Mouse (Mus musculus): Measurements from ENCODE around the gene Krt19. TPM values are rescaled to one million over a fixed set of nuclear protein-coding genes. Genes with fewer than 3 reads are reported as not detected.

Gene Krt19
- polyA plus RNA-seq, 2 experiments = 1.8 to 2.4 TPM

DNA sequence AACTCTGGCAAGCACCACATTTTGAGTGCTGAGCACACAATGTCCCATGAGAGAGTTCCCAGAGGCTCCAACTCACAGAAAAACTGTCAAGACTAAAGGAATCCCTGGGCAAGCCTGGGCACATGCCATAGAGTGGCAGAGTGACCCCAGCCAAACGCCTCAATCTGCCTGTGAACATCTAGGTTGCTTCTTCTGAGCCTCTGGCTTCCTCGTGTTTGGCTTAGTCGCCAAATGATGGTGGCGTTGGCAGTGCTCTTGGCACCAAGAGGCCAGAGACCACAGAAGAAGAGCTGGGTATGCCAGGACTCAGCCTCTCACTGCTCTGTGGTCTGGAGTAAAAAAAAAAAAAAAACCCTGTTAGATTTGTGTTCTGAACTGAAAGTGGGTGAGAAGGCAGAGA, 48.1 kb downstream of the Krt19 start:
- Histone ChIP-seq H3K4me3 (ENCODE audit: insufficient read depth in 1 of 2, low read depth in 2 of 2, low read length in 2 of 2) (no peak overlapping the region), H3K27ac (no peak overlapping the region), H3K36me3 (replicated peaks; ENCODE audit: control insufficient read depth, insufficient read depth, low read depth) (no peaks in the 10 kb centered on the region), H3K9ac (replicated peaks) (no peak overlapping the region), H3K4me2 (ENCODE audit: low read depth) (no peak overlapping the region), H3K9me3 (ENCODE audit: control insufficient read depth, low read length) (no peaks in the 10 kb centered on the region), H3K27me3 (ENCODE audit: control insufficient read depth, insufficient read depth, low read length) (no peaks in the 10 kb centered on the region), H3K4me1 (replicated peaks; ENCODE audit: control insufficient read depth in 2 of 2, insufficient read depth in 2 of 2, low read length in 1 of 2) (no peaks in the 10 kb centered on the region)
- DNase-seq (ENCODE audit: low read depth in 3 of 3, low spot score in 3 of 3) (no peak), ATAC-seq (ENCODE audit: insufficient read depth) (no peak)
- WGBS (ENCODE audit: insufficient replicate concordance) = 54% methylated on average over 4 of the region's 4 CpGs
- TF ChIP-seq CTCF (IDR thresholded peaks at IDR 0.05; ENCODE audit: low read depth) (no peak), EP300 (IDR thresholded peaks at IDR 0.05; ENCODE audit: low read depth) (no peak)

- no peak for TF ChIP-seq EP300 (IDR thresholded peaks at IDR 0.05; ENCODE audit: low read depth)
- no peak for TF ChIP-seq CTCF (IDR thresholded peaks at IDR 0.05; ENCODE audit: low read depth)
- Histone ChIP-seq H3K4me2 (ENCODE audit: low read depth) (no peak overlapping the region), H3K4me3 (ENCODE audit: insufficient read depth in 1 of 2, low read depth in 2 of 2, low read length in 2 of 2) (no peak overlapping the region), H3K27me3 (ENCODE audit: control insufficient read depth, insufficient read depth, low read length) (no peaks in the 10 kb centered on the region), H3K36me3 (replicated peaks; ENCODE audit: control insufficient read depth, insufficient read depth, low read depth) (no peaks in the 10 kb centered on the region), H3K27ac (no peak overlapping the region), H3K4me1 (replicated peaks; ENCODE audit: control insufficient read depth in 2 of 2, insufficient read depth in 2 of 2, low read length in 1 of 2) (no peaks in the 10 kb centered on the region), H3K9me3 (ENCODE audit: control insufficient read depth, low read length) (no peaks in the 10 kb centered on the region), H3K9ac (replicated peaks) (no peak overlapping the region)
- DNase-seq (ENCODE audit: low read depth in 3 of 3, low spot score in 3 of 3) (no peak), ATAC-seq (ENCODE audit: insufficient read depth) (no peak)
- WGBS (ENCODE audit: insufficient replicate concordance) = 61% methylated on average over 9 of the region's 9 CpGs
These were observed 50.6 kb downstream of the Krt19 start for GRCm38 (mm10) chr11:100097819-100098218.

DNA sequence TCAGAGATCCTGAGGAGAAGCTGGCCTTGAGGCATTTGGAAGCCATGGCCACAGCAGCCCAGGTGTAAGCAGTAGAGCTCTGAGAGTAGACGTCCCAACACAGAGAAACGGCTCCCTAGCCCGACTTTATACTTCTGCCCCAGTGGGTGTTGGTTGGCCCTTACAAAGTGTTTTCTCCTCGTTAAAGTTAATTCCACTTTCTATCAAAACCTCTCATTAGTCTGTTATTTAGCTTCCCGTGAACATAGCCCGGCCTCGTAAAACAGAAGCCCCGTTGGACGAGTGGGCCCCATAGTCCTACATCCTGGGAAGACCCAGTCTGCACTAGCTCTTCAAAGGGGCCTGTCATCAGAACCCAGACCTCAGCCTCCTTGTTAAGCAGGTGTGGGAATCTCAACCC, 52.3 kb downstream of the Krt19 start, which contains the start of gene Krt35:
Krt35 (minus strand) TSS at position 101 of the 400 bp plus-strand sequence.
- no peak for ATAC-seq (ENCODE audit: insufficient read depth)
- H3K4me1 ChIP-seq (replicated peaks; ENCODE audit: control insufficient read depth in 2 of 2, insufficient read depth in 2 of 2, low read length in 1 of 2) = no peaks in the 10 kb centered on the region
- H3K4me2 ChIP-seq (ENCODE audit: low read depth) = no peak within 1 kb of the TSS
- DNase-seq (ENCODE audit: low read depth in 3 of 3, low spot score in 3 of 3) = no peak
- H3K9me3 ChIP-seq (ENCODE audit: control insufficient read depth, low read length) = no peaks in the 10 kb centered on the region
- no peak within 1 kb of the TSS for H3K9ac ChIP-seq (replicated peaks)
- no peak for TF ChIP-seq EP300 (IDR thresholded peaks at IDR 0.05; ENCODE audit: low read depth)
- TF ChIP-seq CTCF (IDR thresholded peaks at IDR 0.05; ENCODE audit: low read depth) = no peak
- H3K4me3 ChIP-seq (ENCODE audit: insufficient read depth in 1 of 2, low read depth in 2 of 2, low read length in 2 of 2) = no peak within 1 kb of the TSS
- 70% methylated on average over 9 of the region's 9 CpGs for WGBS (ENCODE audit: insufficient replicate concordance)
- no peaks in the 10 kb centered on the region for H3K27me3 ChIP-seq (ENCODE audit: control insufficient read depth, insufficient read depth, low read length)
- no peak within 1 kb of the TSS for H3K27ac ChIP-seq
- no peaks in the 10 kb centered on the region for H3K36me3 ChIP-seq (replicated peaks; ENCODE audit: control insufficient read depth, insufficient read depth, low read depth)

Other genes starting within 250 kb of the Krt19 start
- not detected in 2 replicates for gene Krtap31-1, start 240.7 kb downstream of the Krt19 start, polyA plus RNA-seq (2012; rRNA removed)
- gene Krtap31-1, start 240.7 kb downstream of the Krt19 start, polyA plus RNA-seq (2014; fragmentation: Nextera tagmentation; extraction: Ambion mirVana) = not detected in 2 replicates
- gene Gm11565, start 233.9 kb downstream of the Krt19 start, polyA plus RNA-seq (2012; rRNA removed) = not detected in 2 replicates
- gene Gm11565, start 233.9 kb downstream of the Krt19 start, polyA plus RNA-seq (2014; fragmentation: Nextera tagmentation; extraction: Ambion mirVana) = not detected in 2 replicates
- gene Krtap31-2, start 212.4 kb downstream of the Krt19 start, polyA plus RNA-seq (2012; rRNA removed) = not detected in 2 replicates
- gene Krtap31-2, start 212.4 kb downstream of the Krt19 start, polyA plus RNA-seq (2014; fragmentation: Nextera tagmentation; extraction: Ambion mirVana) = not detected in 2 replicates
- gene Krtap9-5, start 200.2 kb downstream of the Krt19 start, polyA plus RNA-seq (2012; rRNA removed) = not detected in 2 replicates
- gene Krtap9-5, start 200.2 kb downstream of the Krt19 start, polyA plus RNA-seq (2014; fragmentation: Nextera tagmentation; extraction: Ambion mirVana) = not detected in 2 replicates
- gene Krtap29-1, start 169.6 kb downstream of the Krt19 start, polyA plus RNA-seq (2012; rRNA removed) = not detected in 2 replicates
- gene Krtap29-1, start 169.6 kb downstream of the Krt19 start, polyA plus RNA-seq (2014; fragmentation: Nextera tagmentation; extraction: Ambion mirVana) = not detected in 2 replicates
- not detected in 2 replicates for gene Krtap16-1, start 162.1 kb downstream of the Krt19 start, polyA plus RNA-seq (2012; rRNA removed)
- gene Krtap16-1, start 162.1 kb downstream of the Krt19 start, polyA plus RNA-seq (2014; fragmentation: Nextera tagmentation; extraction: Ambion mirVana) = not detected in 2 replicates
- gene Krtap17-1, start 154.7 kb downstream of the Krt19 start, polyA plus RNA-seq (2012; rRNA removed) = not detected in 2 replicates
- gene Krtap17-1, start 154.7 kb downstream of the Krt19 start, polyA plus RNA-seq (2014; fragmentation: Nextera tagmentation; extraction: Ambion mirVana) = not detected in 2 replicates
- not detected in 2 replicates for gene Krt33a, start 132.5 kb downstream of the Krt19 start, polyA plus RNA-seq (2012; rRNA removed)
- not detected in 2 replicates for gene Krt33a, start 132.5 kb downstream of the Krt19 start, polyA plus RNA-seq (2014; fragmentation: Nextera tagmentation; extraction: Ambion mirVana)
- gene Krt33b, start 118.8 kb downstream of the Krt19 start, polyA plus RNA-seq (2012; rRNA removed) = not detected in 2 replicates
- gene Krt33b, start 118.8 kb downstream of the Krt19 start, polyA plus RNA-seq (2014; fragmentation: Nextera tagmentation; extraction: Ambion mirVana) = not detected in 2 replicates
- not detected in 2 replicates for gene Krt34, start 107.1 kb downstream of the Krt19 start, polyA plus RNA-seq (2012; rRNA removed)
- gene Krt34, start 107.1 kb downstream of the Krt19 start, polyA plus RNA-seq (2014; fragmentation: Nextera tagmentation; extraction: Ambion mirVana) = not detected in 2 replicates
- not detected in 2 replicates for gene Krt31, start 98.1 kb downstream of the Krt19 start, polyA plus RNA-seq (2012; rRNA removed)
- gene Krt31, start 98.1 kb downstream of the Krt19 start, polyA plus RNA-seq (2014; fragmentation: Nextera tagmentation; extraction: Ambion mirVana) = not detected in 2 replicates
- not detected in 2 replicates for gene Krt32, start 60.4 kb downstream of the Krt19 start, polyA plus RNA-seq (2012; rRNA removed)
- gene Krt32, start 60.4 kb downstream of the Krt19 start, polyA plus RNA-seq (2014; fragmentation: Nextera tagmentation; extraction: Ambion mirVana) = not detected in 2 replicates
- not detected in 2 replicates for gene Krt35, start 52.4 kb downstream of the Krt19 start, polyA plus RNA-seq (2012; rRNA removed)
- not detected in 2 replicates for gene Krt35, start 52.4 kb downstream of the Krt19 start, polyA plus RNA-seq (2014; fragmentation: Nextera tagmentation; extraction: Ambion mirVana)
- not detected in 2 replicates for gene Krt36, start 43.0 kb downstream of the Krt19 start, polyA plus RNA-seq (2012; rRNA removed)
- gene Krt36, start 43.0 kb downstream of the Krt19 start, polyA plus RNA-seq (2014; fragmentation: Nextera tagmentation; extraction: Ambion mirVana) = not detected in 2 replicates
- gene Krt13, start 27.1 kb downstream of the Krt19 start, polyA plus RNA-seq (2012; rRNA removed) = 0.08 TPM in 1 of 2 replicates, not detected in the other
- not detected in 2 replicates for gene Krt13, start 27.1 kb downstream of the Krt19 start, polyA plus RNA-seq (2014; fragmentation: Nextera tagmentation; extraction: Ambion mirVana)
- 0.18 and 0.35 TPM in 2 replicates for gene Krt15, start 12.7 kb downstream of the Krt19 start, polyA plus RNA-seq (2012; rRNA removed)
- 0.08 TPM in 1 of 2 replicates, not detected in the other for gene Krt15, start 12.7 kb downstream of the Krt19 start, polyA plus RNA-seq (2014; fragmentation: Nextera tagmentation; extraction: Ambion mirVana)
- not detected in 2 replicates for gene Krt9, start 44.6 kb upstream of the Krt19 start, polyA plus RNA-seq (2012; rRNA removed)
- not detected in 2 replicates for gene Krt9, start 44.6 kb upstream of the Krt19 start, polyA plus RNA-seq (2014; fragmentation: Nextera tagmentation; extraction: Ambion mirVana)
- gene Krt14, start 58.9 kb upstream of the Krt19 start, polyA plus RNA-seq (2012; rRNA removed) = 0.40 and 0.42 TPM in 2 replicates
- gene Krt14, start 58.9 kb upstream of the Krt19 start, polyA plus RNA-seq (2014; fragmentation: Nextera tagmentation; extraction: Ambion mirVana) = 0.13 and 0.25 TPM in 2 replicates
- gene Krt16, start 100.2 kb upstream of the Krt19 start, polyA plus RNA-seq (2012; rRNA removed) = not detected in 2 replicates
- not detected in 2 replicates for gene Krt16, start 100.2 kb upstream of the Krt19 start, polyA plus RNA-seq (2014; fragmentation: Nextera tagmentation; extraction: Ambion mirVana)
- gene Krt17, start 112.4 kb upstream of the Krt19 start, polyA plus RNA-seq (2012; rRNA removed) = 0.11 and 0.15 TPM in 2 replicates
- gene Krt17, start 112.4 kb upstream of the Krt19 start, polyA plus RNA-seq (2014; fragmentation: Nextera tagmentation; extraction: Ambion mirVana) = 0.18 and 0.20 TPM in 2 replicates
- not detected in 2 replicates for gene Krt42, start 121.2 kb upstream of the Krt19 start, polyA plus RNA-seq (2012; rRNA removed)
- gene Krt42, start 121.2 kb upstream of the Krt19 start, polyA plus RNA-seq (2014; fragmentation: Nextera tagmentation; extraction: Ambion mirVana) = not detected in 2 replicates
- gene Eif1, start 171.2 kb upstream of the Krt19 start, polyA plus RNA-seq (2012; rRNA removed) = 96.0 and 191 TPM in 2 replicates
- 1,798 and 1,809 TPM in 2 replicates for gene Eif1, start 171.2 kb upstream of the Krt19 start, polyA plus RNA-seq (2014; fragmentation: Nextera tagmentation; extraction: Ambion mirVana)
- not detected in 2 replicates for gene Gast, start 185.7 kb upstream of the Krt19 start, polyA plus RNA-seq (2012; rRNA removed)
- gene Gast, start 185.7 kb upstream of the Krt19 start, polyA plus RNA-seq (2014; fragmentation: Nextera tagmentation; extraction: Ambion mirVana) = not detected in 2 replicates
- gene Hap1, start 207.5 kb upstream of the Krt19 start, polyA plus RNA-seq (2012; rRNA removed) = 0.23 and 0.51 TPM in 2 replicates
- gene Hap1, start 207.5 kb upstream of the Krt19 start, polyA plus RNA-seq (2014; fragmentation: Nextera tagmentation; extraction: Ambion mirVana) = 0.06 and 0.38 TPM in 2 replicates
- 8.5 and 10.5 TPM in 2 replicates for gene Jup, start 249.1 kb upstream of the Krt19 start, polyA plus RNA-seq (2012; rRNA removed)
- 8.6 and 9.6 TPM in 2 replicates for gene Jup, start 249.1 kb upstream of the Krt19 start, polyA plus RNA-seq (2014; fragmentation: Nextera tagmentation; extraction: Ambion mirVana)

Data from liver, embryonic 14.5 days (tissue).